Mouse (Mus musculus) brain, embryonic 14.5 days (tissue): ENCODE measurements at regions not wholly inside any gene's neighbourhood (a gene's known extent, or its start where the extent isn't known, plus 50 kb on each side); places are given as distances from the start of the nearest gene placed in this dataset.

ENCODE experiments used
- CTCF ChIP-seq: fragments of 200-500 bp; IDR thresholded peaks from 2 replicates; pipeline ENCODE4 v1.5.1; 2012; ENCODE audit warnings: inconsistent platforms, mild to moderate bottlenecking, moderate library complexity, borderline replicate concordance; ENCODE audit not compliant: insufficient read depth, insufficient read length; ENCODE audit errors: extremely low read depth
- POLR2A ChIP-seq: fragments of 200-500 bp; IDR thresholded peaks from 2 replicates; pipeline ENCODE4 v1.6.1; 2012; ENCODE audit warnings: mild to moderate bottlenecking, inconsistent platforms, borderline replicate concordance; ENCODE audit not compliant: poor library complexity, insufficient read depth, insufficient read length, severe bottlenecking; ENCODE audit errors: extremely low read depth

DNA sequence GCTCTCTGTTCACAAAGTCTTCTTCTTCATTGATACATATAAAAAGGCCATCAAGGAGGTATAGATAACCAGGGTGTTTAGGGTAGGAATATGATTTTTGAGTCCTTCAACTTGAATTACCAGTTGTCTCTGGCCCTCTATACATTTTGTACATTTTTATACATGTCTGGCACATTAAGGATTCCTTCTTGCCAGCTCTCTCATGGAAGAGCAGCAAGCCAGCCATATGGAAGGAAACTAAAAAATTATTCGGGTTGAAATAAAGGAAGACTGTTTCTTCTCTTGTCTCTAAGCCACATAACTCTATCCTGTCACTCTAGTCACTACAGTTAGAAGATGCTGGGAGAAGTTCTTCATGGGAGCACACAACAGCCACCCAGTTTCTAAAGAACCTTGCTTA lies 618.0 kb downstream of the Ntrk3 start:
- TF ChIP-seq POLR2A (no peak), CTCF (no peak)
